Mouse (Mus musculus) kidney, adult 2 months (tissue): ENCODE measurements around the gene Sf3a1.

Source experiments
- CTCF ChIP-seq: fragments of 200-500 bp; conservative IDR thresholded peaks from 2 replicates; pipeline ENCODE4 v1.5.1; 2011; ENCODE audit warnings: low read depth, mild to moderate bottlenecking, control low read depth, low read length, moderate library complexity, mixed read lengths; ENCODE audit not compliant: insufficient read depth, insufficient read length
- POLR2A ChIP-seq: fragments of 200-500 bp; IDR thresholded peaks from one replicate; pipeline ENCODE4 v1.6.1; 2011; ENCODE audit warnings: low read depth, low read length, control low read depth

GRCm38 (mm10) chr11:4213107-4213506, 53.0 kb downstream of the Sf3a1 start:
- no peak for TF ChIP-seq CTCF
- TF ChIP-seq POLR2A: no peak
